Mouse (Mus musculus) kidney, postnatal 0 days (tissue): ENCODE results near the gene Nus1. TPM values are rescaled to one million over a fixed set of nuclear protein-coding genes. Genes with fewer than 3 reads are reported as not detected.

Experiments
- ATAC-seq: fragments of 200-750 bp; cut with Nextera tagmentation; replicated peaks from 2 replicates; pipeline ENCODE4 v1.8.0; 2017; ENCODE audit warnings: low read depth, moderate number of reproducible peaks, moderate TSS enrichment, moderate library complexity; ENCODE audit not compliant: low FRiP score
- DNase-seq: peaks from one replicate; pipeline ENCODE4 v3.0.0-alpha.2; 2016; ENCODE audit warnings: low spot score
- H3K27ac ChIP-seq: fragments of 300-500 bp; sonication (generic); 2 replicates; pipeline ENCODE4 v1.5.1; 2014; ENCODE audit warnings: mild to moderate bottlenecking
- H3K27me3 ChIP-seq: fragments of 300-500 bp; sonication (generic); 2 replicates; pipeline ENCODE4 v1.6.1; 2014; ENCODE audit warnings: low read length, mixed read lengths; ENCODE audit not compliant: insufficient read depth
- H3K36me3 ChIP-seq: fragments of 300-500 bp; sonication (generic); 2 replicates; pipeline ENCODE4 v1.6.1; 2014; ENCODE audit warnings: low read length, mixed read lengths; ENCODE audit not compliant: insufficient read depth
- H3K4me1 ChIP-seq: fragments of 300-500 bp; sonication (generic); replicated peaks from 2 replicates; pipeline ENCODE4 v1.6.1; 2014; ENCODE audit warnings: antibody characterized with exemption, low read length, mixed read lengths; ENCODE audit not compliant: insufficient read depth
- H3K4me2 ChIP-seq: fragments of 300-500 bp; sonication (generic); 2 replicates; pipeline ENCODE4 v1.6.1; 2014; ENCODE audit warnings: mild to moderate bottlenecking, low read length, moderate library complexity, mixed read lengths
- H3K4me3 ChIP-seq: fragments of 300-500 bp; sonication (generic); replicated peaks from 2 replicates; pipeline ENCODE4 v1.5.1; 2014; ENCODE audit warnings: low read depth, low read length
- H3K9ac ChIP-seq: fragments of 300-500 bp; sonication (generic); 2 replicates; pipeline ENCODE4 v1.6.1; 2014; ENCODE audit warnings: low read depth, low read length
- H3K9me3 ChIP-seq: fragments of 300-500 bp; sonication (generic); replicated peaks from 2 replicates; pipeline ENCODE4 v1.6.1; 2016; ENCODE audit warnings: low read length, inconsistent platforms, mixed read lengths
- CTCF ChIP-seq: IDR thresholded peaks from 2 replicates; pipeline ENCODE4 v1.5.1; 2016; ENCODE audit warnings: antibody characterized with exemption, low read depth, mild to moderate bottlenecking, moderate library complexity
- WGBS: fragments of 180-500 bp; shearing (Covaris S2); extraction: QIAGEN DNeasy Blood & Tissue Kit; methylation state at CpG from one replicate; pipeline ENCODE4 v1.1.7; 2014; 5-methylcytosine and 5-hydroxymethylcytosine counted together
- polyA plus RNA-seq: library from polyadenylated mRNA; unstranded; fragments of >200 nt; fragmentation: Nextera tagmentation; extraction: Ambion mirVana; gene quantifications from 2 replicates; pipeline ENCODE4 v1.2.1, GENCODE M21; 2015

Nus1 gene
- polyA plus RNA-seq, 1 experiment from 2014 or later, result 24.1 TPM

GRCm38 (mm10) chr10:52407526-52407925 is 9.8 kb upstream of the Nus1 start:
- WGBS, result 78% methylated on average over 2 of the region's 2 CpGs
- H3K9ac ChIP-seq, result no peak overlapping the region
- no peak overlapping the region for H3K4me2 ChIP-seq
- no peaks in the 10 kb centered on the region for H3K36me3 ChIP-seq
- ATAC-seq (no peak), DNase-seq (no peak)
- no peaks in the 10 kb centered on the region for H3K27me3 ChIP-seq
- H3K27ac ChIP-seq, result peak overlapping the region; percentile 10; the same call in 1 of the 2 replicates
- no peak for TF ChIP-seq CTCF
- no peak overlapping the region for H3K4me3 ChIP-seq
- no peaks in the 10 kb centered on the region for H3K4me1 ChIP-seq
- no peaks in the 10 kb centered on the region for H3K9me3 ChIP-seq

- Histone ChIP-seq H3K9me3 (no peaks in the 10 kb centered on the region), H3K27me3 (no peaks in the 10 kb centered on the region), H3K4me3 (no peak overlapping the region), H3K27ac (no peak overlapping the region), H3K4me2 (no peak overlapping the region), H3K9ac (no peak overlapping the region), H3K4me1 (no peaks in the 10 kb centered on the region), H3K36me3 (no peaks in the 10 kb centered on the region)
- 90% methylated on average over 2 of the region's 2 CpGs for WGBS
- TF ChIP-seq CTCF, result no peak
- no peak for DNase-seq
- no peak for ATAC-seq
These were observed 2.3 kb upstream of the Nus1 start for GRCm38 (mm10) chr10:52415020-52415419.

DNA sequence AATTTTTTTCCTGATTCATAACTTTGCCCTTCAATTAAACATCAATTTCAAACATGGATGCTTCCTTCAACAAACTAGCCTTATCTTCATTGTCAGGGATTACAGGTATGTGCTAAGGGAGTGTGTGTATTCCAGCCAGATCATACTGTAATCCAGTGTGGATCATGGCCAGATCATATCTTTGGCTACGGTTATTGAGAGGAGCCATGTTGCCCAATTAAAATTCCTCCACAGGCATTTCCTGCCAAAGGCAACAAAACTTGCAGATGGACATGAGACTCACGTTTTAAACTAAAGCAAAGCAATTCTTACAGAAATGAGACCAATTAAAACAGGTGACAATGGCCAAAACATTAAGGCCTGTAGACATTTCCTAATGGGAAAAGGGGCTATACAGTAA is 889 bp upstream of the Nus1 start:
- ATAC-seq (no peak), DNase-seq (no peak)
- no peaks in the 10 kb centered on the region for H3K27me3 ChIP-seq
- H3K4me3 ChIP-seq, result peak overlapping the region; percentile 92
- H3K9me3 ChIP-seq, result no peaks in the 10 kb centered on the region
- H3K4me2 ChIP-seq, result peak overlapping the region; percentile 49
- no peaks in the 10 kb centered on the region for H3K4me1 ChIP-seq
- H3K9ac ChIP-seq, result 0 out of 2 replicates have a peak overlapping the region, but pooled peaks have one; percentile 35
- 39% methylated on average over 2 of the region's 2 CpGs for WGBS
- no peaks in the 10 kb centered on the region for H3K36me3 ChIP-seq
- TF ChIP-seq CTCF, result no peak
- H3K27ac ChIP-seq, result no peak overlapping the region

GRCm38 (mm10) chr10:52417998-52418860 is 882 bp downstream of the Nus1 start:
- DNase-seq (peak; percentile 40), ATAC-seq (peak; percentile 46)
- H3K27ac ChIP-seq, result peak overlapping the region; percentile 93
- peak overlapping the region; percentile 92 for H3K4me3 ChIP-seq
- peak overlapping the region; percentile 92 for H3K9ac ChIP-seq
- H3K27me3 ChIP-seq, result no peaks in the 10 kb centered on the region
- no peaks in the 10 kb centered on the region; the same call in 1 of the 2 replicates for H3K4me1 ChIP-seq
- TF ChIP-seq CTCF, result no peak
- H3K4me2 ChIP-seq, result peak overlapping the region; percentile 72
- no peaks in the 10 kb centered on the region for H3K9me3 ChIP-seq
- under 1% methylated on average over 39 of the region's 39 CpGs for WGBS
- no peaks in the 10 kb centered on the region for H3K36me3 ChIP-seq

- Histone ChIP-seq H3K9me3 (no peaks in the 10 kb centered on the region), H3K9ac (peak overlapping the region; percentile 92), H3K4me1 (no peaks in the 10 kb centered on the region; the same call in 1 of the 2 replicates), H3K27me3 (no peaks in the 10 kb centered on the region), H3K4me2 (peak overlapping the region; percentile 72), H3K36me3 (no peaks in the 10 kb centered on the region), H3K27ac (peak overlapping the region; percentile 93; the same call in 1 of the 2 replicates), H3K4me3 (peak overlapping the region; percentile 92)
- 34% methylated on average over 5 of the region's 5 CpGs for WGBS
- TF ChIP-seq CTCF, result no peak
- ATAC-seq, result no peak
- DNase-seq, result no peak
These were observed 1.6 kb downstream of the Nus1 start for GRCm38 (mm10) chr10:52418931-52419330.

DNA sequence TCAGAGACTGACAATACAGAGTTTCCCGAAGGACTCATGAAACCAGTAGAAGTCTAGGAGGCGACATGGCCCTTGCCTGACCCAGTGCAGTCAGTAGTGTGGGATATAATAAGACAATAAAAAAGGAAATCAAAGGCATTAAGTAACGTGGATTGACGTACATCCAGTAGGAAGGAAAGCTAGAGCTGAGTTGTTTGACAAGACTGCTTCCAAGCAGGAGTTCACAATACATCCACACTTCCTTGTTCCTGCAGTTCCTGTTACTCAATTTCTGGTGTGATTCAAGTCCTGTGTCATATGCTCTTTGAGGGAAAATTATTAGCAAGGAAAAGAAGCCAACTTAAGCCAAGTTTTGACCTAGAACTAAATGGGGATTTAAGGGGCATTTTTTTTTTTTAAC is 2.1 kb downstream of the Nus1 start:
- Histone ChIP-seq H3K4me2 (peak overlapping the region; percentile 72), H3K4me3 (peak overlapping the region; percentile 92), H3K27ac (no peak overlapping the region), H3K9me3 (no peaks in the 10 kb centered on the region), H3K4me1 (no peaks in the 10 kb centered on the region; the same call in 1 of the 2 replicates), H3K9ac (peak overlapping the region; percentile 92), H3K36me3 (no peaks in the 10 kb centered on the region), H3K27me3 (no peaks in the 10 kb centered on the region)
- ATAC-seq (no peak), DNase-seq (peak; percentile 11)
- WGBS, result 61% methylated on average over 4 of the region's 4 CpGs
- no peak for TF ChIP-seq CTCF
